Mouse (Mus musculus): ENCODE measurements around the gene Hoxa1. TPM values are rescaled to one million over a fixed set of nuclear protein-coding genes. Genes with fewer than 3 reads are reported as not detected.
A peak's percentile ranks its signal among the peaks of the same experiment; 100 is the strongest.

Hoxa1 gene
- total and polyA plus RNA-seq, 2 experiments from 2014 or later, result 0.27 TPM; not detected in 1

DNA sequence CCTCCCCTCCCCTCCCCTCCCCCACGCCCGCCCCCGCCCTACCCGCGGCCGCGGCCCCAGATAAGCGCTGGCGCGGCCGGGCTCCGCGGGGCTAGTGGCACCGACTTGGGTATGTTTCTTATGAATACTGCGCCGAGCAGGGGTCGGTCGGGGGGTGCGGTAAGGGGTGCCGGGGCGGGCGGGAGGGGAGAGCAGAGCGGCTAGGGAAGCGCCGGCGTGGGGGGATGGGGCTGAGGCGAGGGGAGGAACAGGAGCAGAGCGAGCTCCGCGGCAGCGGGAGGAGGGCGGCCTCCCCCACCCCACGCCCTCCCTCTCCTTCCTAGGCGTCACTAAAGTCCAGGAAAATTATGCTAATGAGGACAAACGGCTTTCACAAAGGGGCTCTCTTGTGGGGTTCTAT, 17.7 kb upstream of the Hoxa1 start:
- ATAC-seq (ENCODE audit: low FRiP score) (no peak), DNase-seq (ENCODE audit: low spot score) (no peak)
- under 1% methylated on average over 21 of the region's 35 CpGs for WGBS
- H3K4me3 ChIP-seq (ENCODE audit: low read depth, low read length), result no peak overlapping the region
- no peak overlapping the region for H3K4me2 ChIP-seq (ENCODE audit: low read depth, low read length, poor library complexity, severe bottlenecking)
- TF ChIP-seq CTCF (IDR thresholded peaks at IDR 0.05), result no peak
- no peak overlapping the region for H3K9ac ChIP-seq (replicated peaks; ENCODE audit: low read length, poor library complexity, severe bottlenecking)
- peaks cover 88% of the 10 kb centered on the region for H3K27me3 ChIP-seq (ENCODE audit: insufficient read depth, low read length)
- H3K9me3 ChIP-seq (ENCODE audit: low read length), result no peaks in the 10 kb centered on the region
- H3K36me3 ChIP-seq (ENCODE audit: insufficient read depth, low read length), result no peaks in the 10 kb centered on the region
- H3K4me1 ChIP-seq (ENCODE audit: insufficient read depth, low read length), result no peaks in the 10 kb centered on the region
- no peak overlapping the region for H3K27ac ChIP-seq (ENCODE audit: low read depth, low read length)

DNA sequence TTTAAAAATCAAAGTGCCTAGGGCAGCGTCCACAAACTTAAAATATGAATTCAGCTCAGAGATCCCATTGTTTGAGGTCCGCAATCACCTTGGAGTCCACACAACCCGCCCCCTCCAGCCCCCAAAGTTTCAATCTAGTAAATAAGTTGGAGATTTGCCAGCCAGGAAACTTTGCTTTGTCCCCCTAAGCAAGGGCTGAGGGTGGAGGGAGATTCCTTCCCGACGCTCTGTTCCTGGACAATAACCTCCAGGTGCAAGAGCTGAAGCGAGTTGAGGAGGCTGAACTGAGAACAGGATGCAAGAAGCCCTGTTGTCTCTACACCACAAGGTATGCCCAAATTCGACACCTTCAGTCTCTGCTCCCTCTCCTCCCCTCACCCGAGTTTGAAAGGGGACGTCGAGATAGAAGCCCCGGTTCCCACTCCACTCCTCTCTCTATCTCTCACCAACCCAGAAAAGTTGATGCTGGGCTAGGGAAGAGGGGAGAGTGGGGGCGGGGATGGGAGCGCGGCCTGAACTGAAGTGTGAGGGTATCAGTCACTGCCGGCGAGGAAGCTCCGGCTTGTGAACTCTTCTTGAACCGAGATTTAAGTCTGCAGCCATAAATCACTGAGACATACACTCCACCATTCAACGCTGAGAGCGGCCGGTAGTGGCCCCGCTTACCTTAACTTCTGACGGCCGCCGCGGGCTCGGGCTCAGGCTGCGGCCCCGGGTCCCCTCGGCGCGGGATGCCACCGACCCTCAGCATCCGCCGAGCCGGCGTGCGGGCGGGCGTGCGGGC, 17.0 kb upstream of the Hoxa1 start:
- Histone ChIP-seq H3K27ac (ENCODE audit: low read depth, low read length) (no peak overlapping the region), H3K9ac (replicated peaks; ENCODE audit: low read length, poor library complexity, severe bottlenecking) (no peak overlapping the region), H3K9me3 (ENCODE audit: low read length) (no peaks in the 10 kb centered on the region), H3K27me3 (ENCODE audit: insufficient read depth, low read length) (peaks cover 88% of the 10 kb centered on the region), H3K4me2 (ENCODE audit: low read depth, low read length, poor library complexity, severe bottlenecking) (no peak overlapping the region), H3K4me3 (ENCODE audit: low read depth, low read length) (no peak overlapping the region), H3K36me3 (ENCODE audit: insufficient read depth, low read length) (no peaks in the 10 kb centered on the region), H3K4me1 (ENCODE audit: insufficient read depth, low read length) (no peaks in the 10 kb centered on the region)
- WGBS, result 2% methylated on average over 38 of the region's 41 CpGs
- ATAC-seq (ENCODE audit: low FRiP score) (no peak), DNase-seq (ENCODE audit: low spot score) (no peak)
- TF ChIP-seq CTCF (IDR thresholded peaks at IDR 0.05), result no peak

DNA sequence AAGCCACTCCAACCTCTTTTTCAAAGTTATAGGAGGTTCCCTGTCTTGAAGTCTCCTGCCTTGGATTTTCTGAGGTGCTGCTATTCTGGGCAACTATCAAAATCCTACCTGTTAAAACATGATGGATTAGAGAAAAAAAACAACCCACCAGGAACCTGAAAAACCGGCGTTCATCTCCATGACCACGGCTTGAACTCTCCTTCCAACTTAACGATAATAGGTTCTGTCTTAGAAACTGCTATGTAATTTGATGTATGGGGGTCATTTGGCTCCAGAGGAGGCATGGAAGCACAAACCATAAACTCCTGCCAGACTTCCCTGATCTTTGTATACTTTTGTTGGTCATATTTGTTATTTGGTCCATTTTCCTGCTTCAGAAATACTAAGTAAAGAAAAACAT, 15.5 kb upstream of the Hoxa1 start:
- no peak for DNase-seq (ENCODE audit: low spot score)
- no peak for TF ChIP-seq CTCF (IDR thresholded peaks at IDR 0.05)
- WGBS, result 7% methylated on average over 4 of the region's 4 CpGs
- no peaks in the 10 kb centered on the region for H3K36me3 ChIP-seq (ENCODE audit: insufficient read depth, low read length)
- no peak overlapping the region for H3K27ac ChIP-seq (ENCODE audit: low read depth, low read length)
- H3K4me1 ChIP-seq (ENCODE audit: insufficient read depth, low read length), result no peaks in the 10 kb centered on the region
- H3K27me3 ChIP-seq (ENCODE audit: insufficient read depth, low read length), result peaks cover 82% of the 10 kb centered on the region
- ATAC-seq (ENCODE audit: low FRiP score), result no peak
- H3K4me3 ChIP-seq (ENCODE audit: low read depth, low read length), result no peak overlapping the region
- no peaks in the 10 kb centered on the region for H3K9me3 ChIP-seq (ENCODE audit: low read length)
- no peak overlapping the region for H3K9ac ChIP-seq (replicated peaks; ENCODE audit: low read length, poor library complexity, severe bottlenecking)
- no peak overlapping the region for H3K4me2 ChIP-seq (ENCODE audit: low read depth, low read length, poor library complexity, severe bottlenecking)

DNA sequence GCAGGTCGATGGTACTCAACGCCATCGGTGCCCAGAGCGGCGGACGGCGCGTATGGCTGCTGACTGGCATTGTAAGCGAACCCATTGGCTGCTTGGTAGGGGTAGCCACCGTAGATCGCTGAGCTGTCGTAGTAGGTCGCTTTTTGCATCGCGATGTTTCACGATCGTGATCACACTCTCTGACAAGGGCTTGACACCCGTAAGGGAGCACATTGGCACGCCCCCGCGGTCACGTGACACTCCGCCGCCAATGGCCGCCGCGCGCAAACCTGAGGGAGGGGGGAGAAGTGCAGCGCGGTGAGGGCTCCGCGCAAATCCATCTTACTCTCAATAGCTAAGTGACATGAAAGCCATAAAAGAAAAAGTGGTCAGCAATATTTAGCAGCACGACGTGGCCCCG, 14.4 kb upstream of the Hoxa1 start:
- ATAC-seq (ENCODE audit: low FRiP score) (no peak), DNase-seq (ENCODE audit: low spot score) (peak; percentile 94)
- no peaks in the 10 kb centered on the region for H3K9me3 ChIP-seq (ENCODE audit: low read length)
- no peaks in the 10 kb centered on the region for H3K4me1 ChIP-seq (ENCODE audit: insufficient read depth, low read length)
- no peak overlapping the region for H3K4me3 ChIP-seq (ENCODE audit: low read depth, low read length)
- H3K9ac ChIP-seq (replicated peaks; ENCODE audit: low read length, poor library complexity, severe bottlenecking), result no peak overlapping the region
- no peak for TF ChIP-seq CTCF (IDR thresholded peaks at IDR 0.05)
- 1% methylated on average over 35 of the region's 35 CpGs for WGBS
- no peak overlapping the region for H3K27ac ChIP-seq (ENCODE audit: low read depth, low read length)
- H3K27me3 ChIP-seq (ENCODE audit: insufficient read depth, low read length), result peaks cover 76% of the 10 kb centered on the region
- no peaks in the 10 kb centered on the region for H3K36me3 ChIP-seq (ENCODE audit: insufficient read depth, low read length)
- 0 out of 2 replicates have a peak overlapping the region, but pooled peaks have one; percentile 7 for H3K4me2 ChIP-seq (ENCODE audit: low read depth, low read length, poor library complexity, severe bottlenecking)

DNA sequence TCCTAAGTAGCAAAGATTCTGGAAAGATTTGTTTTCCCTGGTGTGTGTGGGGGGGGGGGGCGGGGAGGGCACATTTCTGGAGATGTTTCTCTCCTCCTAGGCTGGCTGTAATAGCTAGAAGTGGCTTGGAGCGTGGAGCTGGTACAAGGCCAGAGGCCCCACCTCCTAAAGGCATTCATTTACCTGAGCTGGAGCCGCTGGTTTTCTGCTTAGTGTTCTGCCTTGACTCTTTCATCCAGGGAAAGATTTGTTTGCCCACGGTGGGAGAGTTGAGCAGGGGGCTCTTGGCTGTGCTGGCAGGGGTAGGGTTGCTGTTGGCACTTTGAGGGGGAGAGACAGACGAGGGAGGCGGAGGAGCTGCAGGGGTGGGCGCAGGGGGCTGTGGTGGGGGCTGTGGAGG, 13.8 kb upstream of the Hoxa1 start:
- 5% methylated on average over 7 of the region's 7 CpGs for WGBS
- no peak overlapping the region for H3K4me3 ChIP-seq (ENCODE audit: low read depth, low read length)
- H3K27me3 ChIP-seq (ENCODE audit: insufficient read depth, low read length), result peaks cover 76% of the 10 kb centered on the region
- ATAC-seq (ENCODE audit: low FRiP score), result no peak
- H3K4me1 ChIP-seq (ENCODE audit: insufficient read depth, low read length), result no peaks in the 10 kb centered on the region
- H3K4me2 ChIP-seq (ENCODE audit: low read depth, low read length, poor library complexity, severe bottlenecking), result 0 out of 2 replicates have a peak overlapping the region, but pooled peaks have one; percentile 7
- H3K36me3 ChIP-seq (ENCODE audit: insufficient read depth, low read length), result no peaks in the 10 kb centered on the region
- H3K9ac ChIP-seq (replicated peaks; ENCODE audit: low read length, poor library complexity, severe bottlenecking), result no peak overlapping the region
- H3K9me3 ChIP-seq (ENCODE audit: low read length), result no peaks in the 10 kb centered on the region
- H3K27ac ChIP-seq (ENCODE audit: low read depth, low read length), result no peak overlapping the region
- DNase-seq (ENCODE audit: low spot score), result no peak
- TF ChIP-seq CTCF (IDR thresholded peaks at IDR 0.05), result no peak

GRCm38 (mm10) chr6:52171331-52171730, 13.2 kb upstream of the Hoxa1 start:
- Histone ChIP-seq H3K9ac (replicated peaks; ENCODE audit: low read length, poor library complexity, severe bottlenecking) (no peak overlapping the region), H3K4me3 (ENCODE audit: low read depth, low read length) (no peak overlapping the region), H3K4me1 (ENCODE audit: insufficient read depth, low read length) (no peaks in the 10 kb centered on the region), H3K4me2 (ENCODE audit: low read depth, low read length, poor library complexity, severe bottlenecking) (no peak overlapping the region), H3K27ac (ENCODE audit: low read depth, low read length) (no peak overlapping the region), H3K27me3 (ENCODE audit: insufficient read depth, low read length) (peaks cover 76% of the 10 kb centered on the region), H3K36me3 (ENCODE audit: insufficient read depth, low read length) (no peaks in the 10 kb centered on the region), H3K9me3 (ENCODE audit: low read length) (no peaks in the 10 kb centered on the region)
- 3% methylated on average over 4 of the region's 4 CpGs for WGBS
- ATAC-seq (ENCODE audit: low FRiP score) (no peak), DNase-seq (ENCODE audit: low spot score) (no peak)
- no peak for TF ChIP-seq CTCF (IDR thresholded peaks at IDR 0.05)
